ENCODE assay signal across 8 mouse cellular contexts in genomic region chr15:36924171-36924570, GRCm38 (mm10).
A peak's percentile ranks its signal among the peaks of the same experiment; 100 is the strongest.
DNase-seq lines count a peak whose midpoint lies in the region; ATAC-seq lines count a peak whose summit lies in the region.

No protein-coding gene starts in this region.

- no peak for ATAC-seq in monocyte, adult 5-6 weeks (replicated peaks; ENCODE audit: insufficient number of reproducible peaks, low FRiP score, low TSS enrichment, poor library complexity, severe bottlenecking)

- peak; percentile 49 to 57 for DNase-seq in heart, adult 18-20 months
- DNase-seq in heart, adult 9 months (ENCODE audit: low spot score in 2 of 2) = no peak
- peak; percentile 79 for DNase-seq in cerebellum, adult 11-12 months
- DNase-seq in heart, postnatal 14 days = peak; percentile 59 to 71
- peak; percentile 74 for DNase-seq in ovary, adult 18-20 months (ENCODE audit: low spot score)
- no peak for DNase-seq in gastrocnemius, adult 8-10 months (ENCODE audit: low spot score in 2 of 2)
- DNase-seq in spleen, adult 18-20 months = no peak

- intact Hi-C loops in heart, postnatal 14 days (cut with DNase I) = no loop called here

Comparison
In these comparisons a context has a peak if more than half of its experiments do, and no peak if none do; other contexts are left out.
1. DNase-seq: peak in heart, adult 18-20 months (2 of 2), cerebellum, adult 11-12 months (single experiment), heart, postnatal 14 days (2 of 2) and ovary, adult 18-20 months (single experiment); none in heart, adult 9 months (0 of 2), gastrocnemius, adult 8-10 months (0 of 2) and spleen, adult 18-20 months (0 of 2).